Mouse (Mus musculus): ENCODE results near the gene Impg1.
"Not testable (repeated sequence)": the region's sequence is repeated elsewhere in the genome, so short reads cannot be mapped to it uniquely, and the experiment has no call there.

The Impg1 gene

GRCm38 (mm10) chr9:80344451-80345000 lies 120.8 kb downstream of the Impg1 start:
- no peak for DNase-seq (ENCODE audit: low spot score)

DNA sequence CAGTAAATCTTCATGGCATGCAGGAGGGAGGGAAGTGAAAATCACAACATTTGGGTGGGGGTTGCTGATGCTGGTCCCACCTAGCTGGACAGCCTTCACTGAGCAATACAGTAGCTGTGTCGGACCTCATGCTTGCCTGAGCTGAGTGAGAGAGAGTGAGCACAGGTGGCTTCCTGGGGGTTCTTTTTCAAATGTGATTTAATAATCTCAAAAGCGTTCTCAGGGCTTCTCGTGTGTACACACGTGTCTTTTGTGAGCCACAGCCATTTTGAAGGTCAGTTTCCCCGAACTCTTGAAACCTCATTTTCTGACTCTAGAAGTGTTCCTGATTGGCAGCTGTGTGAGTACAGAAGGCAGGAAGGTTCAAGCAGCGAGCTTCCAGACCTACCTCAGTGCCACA lies 122.8 kb downstream of the Impg1 start:
- no peak for DNase-seq (ENCODE audit: low spot score)

DNA sequence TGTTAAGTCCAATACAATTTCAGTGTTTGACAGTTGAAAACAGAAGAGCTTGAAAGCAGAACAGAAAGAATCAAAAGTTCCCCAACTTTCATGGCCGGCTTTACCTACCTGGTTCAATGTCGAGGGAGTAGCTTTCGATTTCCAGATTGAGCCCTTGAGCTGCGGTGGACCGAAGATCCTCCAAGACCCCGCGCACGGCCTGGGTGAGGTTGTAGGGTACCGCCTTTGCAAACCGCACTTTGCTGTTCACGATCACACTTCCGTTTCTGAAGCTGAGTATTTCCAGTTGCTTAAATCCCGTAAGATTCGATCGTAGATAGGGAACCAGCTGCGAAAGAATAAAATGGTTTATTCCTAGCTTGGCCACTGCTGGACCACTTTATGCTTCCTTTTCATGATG lies 123.5 kb downstream of the Impg1 start:
- DNase-seq (ENCODE audit: low spot score), result no peak

- no peak for DNase-seq (ENCODE audit: low spot score)
These were observed 124.4 kb downstream of the Impg1 start for GRCm38 (mm10) chr9:80340927-80341326.

GRCm38 (mm10) chr9:80338026-80338425 lies 127.3 kb downstream of the Impg1 start:
- no peak for DNase-seq (ENCODE audit: low spot score)

GRCm38 (mm10) chr9:80335660-80336357 lies 129.5 kb downstream of the Impg1 start:
- no peak for DNase-seq (ENCODE audit: low spot score)

DNA sequence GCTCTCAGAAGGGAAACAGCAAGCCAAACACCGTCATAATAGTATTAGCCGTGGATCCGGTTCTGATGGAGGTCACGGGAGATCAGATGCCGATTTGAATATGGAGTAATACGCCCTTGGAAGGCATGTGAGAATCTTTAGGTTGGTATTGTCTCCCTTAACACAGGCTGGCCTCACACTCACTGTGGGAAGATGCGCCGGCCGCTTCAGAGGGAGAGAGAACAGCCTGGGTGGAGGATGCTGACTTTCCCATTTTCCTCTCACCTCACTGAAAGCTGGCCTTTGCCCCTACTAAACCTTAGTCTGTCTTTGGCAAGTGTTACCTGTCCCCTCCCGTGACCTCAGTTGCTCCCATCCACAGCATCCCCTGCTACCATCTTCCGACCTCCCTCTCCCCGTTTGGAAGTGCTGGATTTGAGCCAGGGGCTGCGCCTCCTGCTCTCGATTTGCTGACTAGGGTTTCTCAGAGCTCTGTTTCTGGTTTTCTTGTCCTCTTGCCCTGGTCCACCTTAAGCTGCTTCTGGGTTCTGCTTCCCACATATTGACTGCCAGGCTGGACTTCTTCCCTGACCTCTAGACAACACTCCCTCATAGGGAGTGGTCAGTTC lies 131.2 kb downstream of the Impg1 start:
- no peak for DNase-seq (ENCODE audit: low spot score)

GRCm38 (mm10) chr9:80333466-80333865 lies 131.8 kb downstream of the Impg1 start:
- no peak for DNase-seq (ENCODE audit: low spot score)

DNA sequence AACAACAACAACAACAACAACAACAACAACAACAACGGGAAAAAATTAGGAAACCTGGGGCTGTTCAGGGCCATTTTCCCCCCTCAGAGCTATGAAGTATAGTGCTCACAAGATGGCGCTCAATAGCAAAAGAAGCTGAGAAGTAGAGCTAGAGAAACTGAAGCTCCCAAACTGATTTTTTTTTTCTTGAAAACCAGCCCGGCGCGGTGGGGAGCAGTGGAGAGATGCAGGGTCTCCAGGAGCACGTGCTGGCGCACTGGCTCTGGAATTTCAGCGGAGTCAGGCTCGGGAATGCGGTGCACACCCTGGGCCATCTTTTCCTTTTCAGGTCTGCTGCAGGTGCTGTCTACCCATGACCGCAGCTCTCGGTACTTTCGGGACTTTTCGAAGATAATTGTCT lies 133.1 kb downstream of the Impg1 start:
- DNase-seq (ENCODE audit: low spot score), result peak; percentile 6

DNA sequence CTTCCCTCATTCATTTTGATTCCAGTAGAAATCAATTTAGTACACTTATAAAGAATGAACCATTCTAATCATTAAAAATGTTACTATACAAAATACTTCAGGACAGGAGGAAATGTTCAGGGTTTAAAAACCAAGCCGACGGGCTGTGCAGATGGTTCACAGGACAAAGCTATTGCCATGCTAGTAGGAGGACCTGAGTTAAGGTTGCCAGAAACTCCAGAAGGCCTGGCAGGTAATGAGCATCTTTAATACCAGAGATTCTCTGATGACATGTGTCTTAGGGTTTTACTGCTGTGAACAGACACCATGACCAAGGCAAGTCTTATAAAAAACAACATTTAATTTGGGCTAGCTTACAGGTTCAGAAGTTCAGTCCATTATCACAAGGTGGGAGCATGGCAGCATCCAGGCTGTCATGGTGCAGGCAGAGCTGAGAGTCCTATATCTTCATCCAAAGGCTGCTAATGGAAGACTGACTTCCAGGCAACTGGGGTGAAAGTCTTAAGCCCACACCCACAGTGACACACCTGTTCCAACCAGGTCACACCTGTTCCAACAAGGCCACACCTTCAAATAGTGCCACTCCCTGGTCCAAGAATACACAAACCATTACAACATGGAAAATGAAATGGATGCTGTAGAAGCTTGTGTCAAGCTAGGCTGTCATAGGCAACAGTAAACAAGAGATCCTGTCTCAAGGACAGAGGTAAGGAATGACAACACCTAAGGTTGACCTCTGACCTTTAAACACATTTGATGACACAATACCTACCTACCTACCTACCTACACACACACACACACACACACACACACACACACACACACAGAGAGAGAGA lies 144.0 kb downstream of the Impg1 start:
- DNase-seq (ENCODE audit: low spot score), result not testable (repeated sequence)

- DNase-seq (ENCODE audit: low spot score), result no peak
These were observed 147.3 kb downstream of the Impg1 start for GRCm38 (mm10) chr9:80318027-80318426.

DNA sequence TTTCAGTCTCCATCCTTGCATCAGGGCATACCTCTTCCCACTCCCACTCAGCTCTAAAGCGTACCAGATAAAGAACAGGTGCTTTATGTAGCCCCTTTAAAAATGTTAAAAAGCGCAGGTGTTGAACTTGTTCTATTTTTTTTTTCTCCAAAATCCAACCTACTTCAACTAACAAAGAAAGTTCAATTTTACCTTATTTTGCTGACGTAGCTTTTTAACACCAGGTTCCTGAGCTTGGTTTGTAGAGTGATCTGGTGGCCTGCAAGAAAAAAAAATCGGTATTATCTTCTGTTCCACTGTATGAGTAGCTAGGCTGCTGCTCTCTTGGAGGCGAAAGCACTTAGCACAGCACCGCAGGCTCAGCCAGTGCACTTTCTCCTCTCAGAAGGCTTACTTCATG lies 149.4 kb downstream of the Impg1 start:
- no peak for DNase-seq (ENCODE audit: low spot score)

DNA sequence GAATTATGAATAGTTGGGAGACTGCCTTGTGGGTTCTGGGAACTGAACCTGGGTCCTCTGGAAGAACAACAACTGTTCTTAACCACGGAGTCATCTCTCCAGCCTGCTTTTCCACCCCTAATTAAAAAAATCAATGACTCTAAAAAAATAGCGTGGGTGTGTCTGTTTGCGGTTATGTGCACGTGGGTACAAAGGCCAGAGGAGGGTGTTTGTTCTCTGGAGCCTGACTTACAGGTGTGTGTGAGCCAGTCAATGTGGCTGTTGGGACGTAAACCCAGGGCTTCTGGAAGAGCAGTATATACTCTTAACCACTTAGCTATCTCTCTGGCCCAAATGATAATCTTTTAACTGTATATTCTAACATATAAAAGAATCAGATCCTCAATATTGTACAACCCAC lies 151.7 kb downstream of the Impg1 start:
- no peak for DNase-seq (ENCODE audit: low spot score)

DNA sequence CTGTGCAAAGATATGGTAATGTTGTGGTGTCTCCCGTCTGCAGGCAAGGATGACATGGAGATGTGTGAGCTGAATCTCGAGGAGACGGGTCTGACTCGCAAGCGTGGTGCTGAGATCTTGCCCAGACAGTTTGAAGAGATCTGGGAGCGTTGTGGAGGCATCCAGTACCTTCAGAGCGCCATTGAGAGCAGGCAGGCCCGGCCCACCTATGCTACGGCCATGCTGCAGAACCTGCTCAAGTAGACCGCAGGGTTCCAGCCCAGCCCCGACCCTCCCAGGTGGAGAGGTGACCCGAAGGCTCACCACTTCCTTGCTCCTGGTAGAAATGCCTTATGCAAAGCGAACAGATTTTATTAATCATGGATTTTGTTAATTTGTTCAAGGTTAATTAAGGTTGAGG lies 157.7 kb downstream of the Impg1 start:
- no peak for DNase-seq (ENCODE audit: low spot score)

DNA sequence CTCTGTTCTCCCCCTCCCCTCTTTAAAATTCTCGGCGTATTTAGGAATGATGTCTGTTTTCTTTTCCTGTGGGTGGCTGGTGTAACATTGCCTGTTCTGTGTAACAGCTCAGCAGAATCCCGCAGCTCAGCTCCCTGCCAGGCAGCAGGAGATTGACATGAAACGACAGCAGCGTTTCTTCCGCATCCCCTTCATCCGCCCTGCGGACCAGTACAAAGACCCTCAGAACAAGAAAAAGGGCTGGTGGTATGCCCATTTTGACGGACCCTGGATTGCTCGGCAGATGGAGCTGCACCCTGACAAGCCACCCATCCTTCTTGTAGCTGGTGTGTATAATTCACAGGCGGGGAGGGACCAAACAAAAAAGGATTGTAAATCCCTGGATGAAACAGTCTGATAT lies 158.4 kb downstream of the Impg1 start:
- DNase-seq (ENCODE audit: low spot score), result no peak

DNA sequence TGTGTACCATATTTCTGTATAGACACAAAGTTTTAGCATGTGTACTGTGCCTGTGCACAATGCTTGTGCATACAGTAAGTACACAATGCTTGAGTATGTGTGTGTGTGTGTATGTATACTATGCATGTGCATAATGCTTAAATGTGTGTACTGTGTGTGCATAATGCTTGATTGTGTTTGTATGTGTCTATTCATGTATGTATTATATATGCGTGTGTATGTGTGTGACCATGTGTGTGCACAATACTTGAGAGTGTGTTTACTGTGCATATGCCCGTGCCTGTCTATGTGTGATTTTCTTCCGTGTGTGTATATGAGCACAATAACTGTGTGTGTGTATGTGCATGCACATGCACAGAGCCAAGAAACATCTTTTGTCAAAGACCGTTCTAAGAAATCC lies 158.9 kb downstream of the Impg1 start:
- DNase-seq (ENCODE audit: low spot score), result no peak

DNA sequence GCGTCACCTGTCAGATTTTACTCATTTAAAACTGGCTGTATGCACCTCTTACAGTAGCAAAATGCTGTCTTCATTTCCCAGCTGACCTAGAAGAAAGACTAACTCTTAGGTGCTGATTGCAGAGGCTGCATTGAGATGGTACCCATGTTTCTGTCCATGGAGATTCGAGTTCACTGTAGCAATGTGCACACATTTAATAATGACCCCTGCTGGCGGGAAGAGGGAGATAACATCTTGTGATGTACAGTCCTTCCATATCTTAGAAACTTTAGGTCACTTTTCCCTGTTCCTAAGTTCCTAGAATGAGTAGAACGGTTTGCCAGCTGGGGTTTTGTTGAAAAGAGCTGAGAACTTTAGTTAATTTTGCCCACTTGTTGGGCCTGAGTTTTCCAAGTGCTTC lies 161.8 kb downstream of the Impg1 start:
- DNase-seq (ENCODE audit: low spot score), result no peak

DNA sequence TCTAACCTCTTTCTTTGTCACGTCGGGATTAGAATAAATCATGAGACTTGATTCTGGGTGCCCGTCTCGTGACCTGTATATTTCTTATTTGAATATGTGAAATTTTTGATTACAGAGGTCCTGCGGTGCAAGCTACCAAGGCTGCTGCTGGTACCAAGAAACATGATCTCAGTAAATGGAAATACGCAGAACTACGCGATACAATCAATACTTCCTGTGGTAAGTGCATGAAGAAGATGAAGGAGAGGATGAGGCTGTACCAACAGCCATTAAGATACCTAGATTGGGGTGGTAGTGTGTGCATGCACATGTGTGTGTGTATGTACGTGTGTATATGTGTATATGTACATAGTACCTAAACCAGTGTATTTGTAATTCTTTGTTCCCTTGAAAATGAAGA lies 166.2 kb downstream of the Impg1 start:
- no peak for DNase-seq (ENCODE audit: low spot score)

- DNase-seq (ENCODE audit: low spot score), result no peak
These were observed 169.2 kb downstream of the Impg1 start for GRCm38 (mm10) chr9:80296086-80296485.

DNA sequence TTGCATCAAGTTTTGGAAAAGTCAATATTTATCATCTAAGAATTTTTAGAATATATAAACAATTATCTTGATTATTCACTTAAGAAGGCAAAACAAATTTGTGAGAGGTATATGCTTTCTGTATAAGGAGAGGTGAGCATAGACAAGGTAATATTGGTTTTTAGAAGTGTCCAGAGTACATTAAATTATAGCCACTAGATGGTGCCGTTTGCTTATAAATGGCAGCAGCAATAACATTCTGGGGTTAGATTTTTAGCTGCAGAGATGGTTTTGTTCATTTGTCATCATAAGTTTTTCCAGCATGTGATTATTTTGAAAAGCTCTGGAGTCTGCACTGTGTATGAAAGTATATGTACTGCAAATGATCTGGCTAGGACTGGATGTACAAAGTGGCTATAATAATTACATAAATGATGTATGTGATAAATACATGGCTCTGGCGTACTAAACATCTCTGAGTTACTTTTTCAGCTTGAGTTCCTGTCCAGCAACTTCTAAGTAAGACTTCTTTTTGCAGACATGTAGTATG lies 172.2 kb downstream of the Impg1 start:
- no peak for DNase-seq (ENCODE audit: low spot score)

- DNase-seq (ENCODE audit: low spot score), result no peak
These were observed 178.4 kb downstream of the Impg1 start for GRCm38 (mm10) chr9:80286845-80287244.

- DNase-seq (ENCODE audit: low spot score), result no peak
These were observed 180.6 kb downstream of the Impg1 start for GRCm38 (mm10) chr9:80284539-80285174.
